Mouse (Mus musculus): ENCODE data around the gene Ccdc88c. TPM values are rescaled to one million over a fixed set of nuclear protein-coding genes. Genes with fewer than 3 reads are reported as not detected.

The Ccdc88c gene
- polyA plus RNA-seq, 1 experiment from 2014 or later: 9.4 TPM

GRCm38 (mm10) chr12:100979616-100980015 lies 49.2 kb downstream of the Ccdc88c start:
- H3K27ac ChIP-seq: peak overlapping the region; percentile 49
- no peak overlapping the region for H3K4me3 ChIP-seq (replicated peaks)
- 81% methylated on average over 5 of the region's 5 CpGs for WGBS
- no peaks in the 10 kb centered on the region for H3K9me3 ChIP-seq
- no peak overlapping the region for H3K4me2 ChIP-seq
- H3K27me3 ChIP-seq (replicated peaks): no peaks in the 10 kb centered on the region
- H3K36me3 ChIP-seq: no peaks in the 10 kb centered on the region
- peaks cover 12% of the 10 kb centered on the region for H3K4me1 ChIP-seq
- no peak for ATAC-seq (ENCODE audit: insufficient read depth, low FRiP score, low read depth)
- no peak overlapping the region for H3K9ac ChIP-seq

GRCm38 (mm10) chr12:100977958-100978725 lies 50.7 kb downstream of the Ccdc88c start:
- Histone ChIP-seq H3K27me3 (replicated peaks) (no peaks in the 10 kb centered on the region), H3K27ac (no peak overlapping the region), H3K9me3 (no peaks in the 10 kb centered on the region), H3K4me3 (replicated peaks) (no peak overlapping the region), H3K9ac (no peak overlapping the region), H3K4me1 (peaks cover 12% of the 10 kb centered on the region), H3K36me3 (no peaks in the 10 kb centered on the region), H3K4me2 (no peak overlapping the region)
- ATAC-seq (ENCODE audit: insufficient read depth, low FRiP score, low read depth): no peak
- WGBS: 63% methylated on average over 15 of the region's 15 CpGs

GRCm38 (mm10) chr12:100977551-100977950 lies 51.3 kb downstream of the Ccdc88c start:
- Histone ChIP-seq H3K4me2 (no peak overlapping the region), H3K9me3 (no peaks in the 10 kb centered on the region), H3K4me1 (peaks cover 11% of the 10 kb centered on the region), H3K27me3 (replicated peaks) (no peaks in the 10 kb centered on the region), H3K9ac (no peak overlapping the region), H3K36me3 (no peaks in the 10 kb centered on the region), H3K27ac (no peak overlapping the region), H3K4me3 (replicated peaks) (no peak overlapping the region)
- ATAC-seq (ENCODE audit: insufficient read depth, low FRiP score, low read depth): no peak

GRCm38 (mm10) chr12:100969808-100970207 lies 59.0 kb downstream of the Ccdc88c start:
- no peak overlapping the region for H3K27ac ChIP-seq
- no peaks in the 10 kb centered on the region for H3K9me3 ChIP-seq
- ATAC-seq (ENCODE audit: insufficient read depth, low FRiP score, low read depth): no peak
- H3K4me2 ChIP-seq: no peak overlapping the region
- no peaks in the 10 kb centered on the region for H3K36me3 ChIP-seq
- no peaks in the 10 kb centered on the region for H3K27me3 ChIP-seq (replicated peaks)
- H3K4me1 ChIP-seq: 0 out of 2 replicates have a peak, but pooled peaks cover 2% of the 10 kb centered on the region
- 53% methylated on average over 7 of the region's 7 CpGs for WGBS
- H3K4me3 ChIP-seq (replicated peaks): no peak overlapping the region
- no peak overlapping the region for H3K9ac ChIP-seq

GRCm38 (mm10) chr12:100967383-100967782 lies 61.5 kb downstream of the Ccdc88c start:
- 90% methylated on average over 12 of the region's 12 CpGs for WGBS
- Histone ChIP-seq H3K27ac (no peak overlapping the region), H3K4me2 (no peak overlapping the region), H3K27me3 (replicated peaks) (no peaks in the 10 kb centered on the region), H3K4me3 (replicated peaks) (no peak overlapping the region), H3K36me3 (no peaks in the 10 kb centered on the region; the same call in 1 of the 2 replicates), H3K4me1 (0 out of 2 replicates have a peak, but pooled peaks cover 2% of the 10 kb centered on the region), H3K9ac (no peak overlapping the region), H3K9me3 (no peaks in the 10 kb centered on the region)
- no peak for ATAC-seq (ENCODE audit: insufficient read depth, low FRiP score, low read depth)

GRCm38 (mm10) chr12:100966253-100966652 lies 62.6 kb downstream of the Ccdc88c start:
- Histone ChIP-seq H3K4me3 (replicated peaks) (no peak overlapping the region), H3K9ac (no peak overlapping the region), H3K4me2 (no peak overlapping the region), H3K36me3 (no peaks in the 10 kb centered on the region; the same call in 1 of the 2 replicates), H3K27me3 (replicated peaks) (no peaks in the 10 kb centered on the region), H3K9me3 (no peaks in the 10 kb centered on the region), H3K27ac (no peak overlapping the region), H3K4me1 (0 out of 2 replicates have a peak, but pooled peaks cover 2% of the 10 kb centered on the region)
- WGBS: 73% methylated on average over 8 of the region's 9 CpGs
- no peak for ATAC-seq (ENCODE audit: insufficient read depth, low FRiP score, low read depth)

- WGBS: 77% methylated on average over 3 of the region's 3 CpGs
Measured at GRCm38 (mm10) chr12:100965298-100965697, 63.6 kb downstream of the Ccdc88c start.

GRCm38 (mm10) chr12:100958621-100959592 lies 69.9 kb downstream of the Ccdc88c start:
- Histone ChIP-seq H3K9ac (no peak overlapping the region), H3K27ac (peak overlapping the region; percentile 57), H3K4me1 (peaks cover 23% of the 10 kb centered on the region), H3K9me3 (no peaks in the 10 kb centered on the region), H3K27me3 (replicated peaks) (no peaks in the 10 kb centered on the region), H3K4me2 (no peak overlapping the region), H3K4me3 (replicated peaks) (no peak overlapping the region), H3K36me3 (no peaks in the 10 kb centered on the region; the same call in 1 of the 2 replicates)
- 56% methylated on average over 15 of the region's 15 CpGs for WGBS
- ATAC-seq (ENCODE audit: insufficient read depth, low FRiP score, low read depth): peak; percentile 79

More at GRCm38 (mm10) chr12:100965298-100965697, 63.6 kb downstream of the Ccdc88c start:
- H3K4me3 ChIP-seq (replicated peaks): no peak overlapping the region
- no peaks in the 10 kb centered on the region for H3K27me3 ChIP-seq (replicated peaks)
- no peak for ATAC-seq (ENCODE audit: insufficient read depth, low FRiP score, low read depth)
- no peak overlapping the region for H3K4me2 ChIP-seq
- 0 out of 2 replicates have a peak, but pooled peaks cover 2% of the 10 kb centered on the region for H3K4me1 ChIP-seq
- no peak overlapping the region for H3K27ac ChIP-seq
- no peak overlapping the region for H3K9ac ChIP-seq
- H3K9me3 ChIP-seq: no peaks in the 10 kb centered on the region
- no peaks in the 10 kb centered on the region; the same call in 1 of the 2 replicates for H3K36me3 ChIP-seq

GRCm38 (mm10) chr12:100958006-100958405 lies 70.8 kb downstream of the Ccdc88c start:
- peak; percentile 28; the same call in 1 of the 2 replicates for ATAC-seq (ENCODE audit: insufficient read depth, low FRiP score, low read depth)
- no peaks in the 10 kb centered on the region for H3K9me3 ChIP-seq
- no peak overlapping the region for H3K4me2 ChIP-seq
- H3K27me3 ChIP-seq (replicated peaks): no peaks in the 10 kb centered on the region
- no peak overlapping the region for H3K9ac ChIP-seq
- H3K36me3 ChIP-seq: no peaks in the 10 kb centered on the region
- 27% methylated on average over 5 of the region's 5 CpGs for WGBS
- H3K27ac ChIP-seq: peak overlapping the region; percentile 57
- H3K4me3 ChIP-seq (replicated peaks): no peak overlapping the region
- peaks cover 23% of the 10 kb centered on the region for H3K4me1 ChIP-seq

- no peak overlapping the region for H3K9ac ChIP-seq
- peak overlapping the region; percentile 3; the same call in 1 of the 2 replicates for H3K27ac ChIP-seq
- H3K4me1 ChIP-seq: peaks cover 25% of the 10 kb centered on the region
- no peaks in the 10 kb centered on the region for H3K27me3 ChIP-seq (replicated peaks)
- ATAC-seq (ENCODE audit: insufficient read depth, low FRiP score, low read depth): no peak
- H3K36me3 ChIP-seq: no peaks in the 10 kb centered on the region
- H3K4me2 ChIP-seq: no peak overlapping the region
- no peaks in the 10 kb centered on the region for H3K9me3 ChIP-seq
- 60% methylated on average over 3 of the region's 3 CpGs for WGBS
- no peak overlapping the region for H3K4me3 ChIP-seq (replicated peaks)
Measured at GRCm38 (mm10) chr12:100957257-100957656, 71.6 kb downstream of the Ccdc88c start.

GRCm38 (mm10) chr12:100956825-100957224 lies 72.0 kb downstream of the Ccdc88c start:
- no peak for ATAC-seq (ENCODE audit: insufficient read depth, low FRiP score, low read depth)
- no peak overlapping the region for H3K4me3 ChIP-seq (replicated peaks)
- H3K27ac ChIP-seq: 0 out of 2 replicates have a peak overlapping the region, but pooled peaks have one; percentile 3
- 56% methylated on average over 4 of the region's 4 CpGs for whole genome bisulfite sequencing
- H3K36me3 ChIP-seq: no peaks in the 10 kb centered on the region
- H3K9ac ChIP-seq: no peak overlapping the region
- H3K27me3 ChIP-seq (replicated peaks): no peaks in the 10 kb centered on the region
- H3K4me1 ChIP-seq: peaks cover 25% of the 10 kb centered on the region
- no peak overlapping the region for H3K4me2 ChIP-seq
- no peaks in the 10 kb centered on the region for H3K9me3 ChIP-seq
